Mouse (Mus musculus) limb, embryonic 11.5 days (tissue): ENCODE measurements at regions not wholly inside any gene's neighbourhood (a gene's known extent, or its start where the extent isn't known, plus 50 kb on each side); places are given as distances from the start of the nearest gene placed in this dataset.
"Not testable (repeated sequence)": the region's sequence is repeated elsewhere in the genome, so short reads cannot be mapped to it uniquely, and the experiment has no call there.

Experiments
- ATAC-seq: fragments of 200-750 bp; cut with Nextera tagmentation; 2 replicates; pipeline ENCODE4 v1.8.0; 2017; ENCODE audit warnings: low read depth; ENCODE audit not compliant: insufficient number of reproducible peaks, low FRiP score, low TSS enrichment
- DNase-seq: peaks from one replicate; pipeline ENCODE4 v3.0.0-alpha.2; 2015; ENCODE audit warnings: low spot score
- H3K27ac ChIP-seq: fragments of 300-500 bp; sonication (generic); replicated peaks from 2 replicates; pipeline ENCODE4 v1.5.1; 2014; ENCODE audit warnings: low read depth, mild to moderate bottlenecking, low read length
- H3K27me3 ChIP-seq: fragments of 300-500 bp; sonication (generic); 2 replicates; pipeline ENCODE4 v1.6.1; 2014; ENCODE audit warnings: mild to moderate bottlenecking, low read length, mixed read lengths; ENCODE audit not compliant: control insufficient read depth, insufficient read depth
- H3K36me3 ChIP-seq: fragments of 300-500 bp; sonication (generic); 2 replicates; pipeline ENCODE4 v1.6.1; 2014; ENCODE audit warnings: mild to moderate bottlenecking, low read length, moderate library complexity, mixed read lengths; ENCODE audit not compliant: control insufficient read depth, insufficient read depth
- H3K4me1 ChIP-seq: fragments of 300-500 bp; sonication (generic); 2 replicates; pipeline ENCODE4 v1.6.1; 2014; ENCODE audit warnings: low read length, mixed read lengths; ENCODE audit not compliant: control insufficient read depth, insufficient read depth
- H3K4me2 ChIP-seq: fragments of 300-500 bp; sonication (generic); 2 replicates; pipeline ENCODE4 v1.6.1; 2014; ENCODE audit warnings: low read depth, mild to moderate bottlenecking, moderate library complexity; ENCODE audit not compliant: severe bottlenecking
- H3K4me3 ChIP-seq: fragments of 300-500 bp; sonication (generic); 2 replicates; pipeline ENCODE4 v1.5.1; 2014; ENCODE audit warnings: low read depth, low read length
- H3K9ac ChIP-seq: fragments of 300-500 bp; sonication (generic); 2 replicates; pipeline ENCODE4 v1.6.1; 2014; ENCODE audit warnings: mild to moderate bottlenecking, low read length
- H3K9me3 ChIP-seq: fragments of 300-500 bp; sonication (generic); 2 replicates; pipeline ENCODE4 v1.6.1; 2016; ENCODE audit warnings: low read length; ENCODE audit not compliant: control insufficient read depth
- WGBS: fragments of 180-500 bp; shearing (Covaris S2); extraction: QIAGEN DNeasy Blood & Tissue Kit; methylation state at CpG from one replicate; pipeline ENCODE4 v1.1.7; 2014; 5-methylcytosine and 5-hydroxymethylcytosine counted together

- H3K9ac ChIP-seq = no peak overlapping the region
- DNase-seq (no peak), ATAC-seq (no peak)
- no peak overlapping the region for H3K4me2 ChIP-seq
- H3K27ac ChIP-seq = no peak overlapping the region
- no peak overlapping the region for H3K4me3 ChIP-seq
- no peaks in the 10 kb centered on the region for H3K36me3 ChIP-seq
- no peaks in the 10 kb centered on the region for H3K9me3 ChIP-seq
- WGBS = 76% methylated on average over 2 of the region's 2 CpGs
- no peaks in the 10 kb centered on the region for H3K4me1 ChIP-seq
- H3K27me3 ChIP-seq = no peaks in the 10 kb centered on the region
Measured at GRCm38 (mm10) chr11:22457220-22457619, 54.7 kb upstream of the Tmem17 start.

GRCm38 (mm10) chr11:22458951-22459703 is 52.8 kb upstream of the Tmem17 start:
- ATAC-seq = no peak
- Histone ChIP-seq H3K9ac (no peak overlapping the region), H3K4me2 (no peak overlapping the region), H3K27ac (no peak overlapping the region), H3K4me3 (no peak overlapping the region), H3K36me3 (no peaks in the 10 kb centered on the region), H3K9me3 (no peaks in the 10 kb centered on the region), H3K4me1 (no peaks in the 10 kb centered on the region), H3K27me3 (no peaks in the 10 kb centered on the region)
- WGBS = 87% methylated on average over 5 of the region's 5 CpGs
- no peak for DNase-seq

- not testable (repeated sequence) for H3K4me3 ChIP-seq, H3K4me2 ChIP-seq, H3K27me3 ChIP-seq, H3K27ac ChIP-seq, H3K36me3 ChIP-seq, H3K9me3 ChIP-seq, H3K4me1 ChIP-seq, ATAC-seq, H3K9ac ChIP-seq, DNase-seq
- 89% methylated on average over 8 of the region's 8 CpGs for whole genome bisulfite sequencing
Measured at GRCm38 (mm10) chr11:22461019-22461735, 50.7 kb upstream of the Tmem17 start.
